Mouse (Mus musculus): ENCODE measurements around the gene Zfp784.

DNA sequence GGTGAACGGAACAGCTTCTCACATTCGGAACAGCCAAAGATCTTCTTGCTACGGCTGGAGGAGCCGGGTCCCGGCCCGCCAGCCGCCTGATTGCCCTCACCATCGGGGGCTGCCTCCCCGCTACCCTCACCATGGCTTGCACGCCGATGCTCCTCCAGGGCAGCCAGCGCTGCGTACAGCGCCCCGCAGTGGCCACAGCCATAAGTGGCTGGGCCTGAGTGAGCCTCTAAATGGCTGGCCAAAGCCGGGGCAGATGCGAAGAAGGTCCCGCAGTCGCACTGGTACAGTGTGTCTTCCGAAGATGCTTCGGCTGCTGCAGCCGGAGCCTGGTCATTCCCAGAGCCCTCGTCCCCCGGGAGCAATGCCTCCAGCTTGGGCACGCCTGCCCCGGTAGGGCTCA is 30.0 kb downstream of the Zfp784 start:
- TF ChIP-seq POLR2A (IDR thresholded peaks at IDR 0.05; ENCODE audit: low read depth, low read length) (no peak), CTCF (conservative IDR thresholded peaks at IDR 0.05; ENCODE audit: insufficient read depth, insufficient read length, low read depth, low read length) (no peak)
